Mouse (Mus musculus) liver, adult 2 months (tissue): ENCODE measurements around the gene Gm10718. TPM values are rescaled to one million over a fixed set of nuclear protein-coding genes. Genes with fewer than 3 reads are reported as not detected.
"Not testable (repeated sequence)": the region's sequence is repeated elsewhere in the genome, so short reads cannot be mapped to it uniquely, and the experiment has no call there.

Experiments
- DNase-seq: peaks from one replicate; pipeline ENCODE4 v3.0.0-alpha.2; 2011; ENCODE audit warnings: low read depth, low spot score; ENCODE audit errors: extremely low read depth
- H3K27ac ChIP-seq: fragments of 200-500 bp; replicated peaks from 2 replicates; pipeline ENCODE4 v1.5.1; 2012; ENCODE audit warnings: low read depth, mild to moderate bottlenecking, control low read depth, inconsistent platforms, low read length; ENCODE audit not compliant: insufficient read depth
- H3K27me3 ChIP-seq: fragments of 200-500 bp; 2 replicates; pipeline ENCODE4 v1.6.1; 2012; ENCODE audit warnings: mild to moderate bottlenecking, moderate library complexity, low read length, inconsistent platforms; ENCODE audit not compliant: control insufficient read depth, insufficient read depth
- H3K36me3 ChIP-seq: fragments of 200-500 bp; 2 replicates; pipeline ENCODE4 v1.6.1; 2012; ENCODE audit warnings: low read length, inconsistent platforms; ENCODE audit not compliant: control insufficient read depth, insufficient read depth
- H3K4me1 ChIP-seq: fragments of 200-500 bp; 2 replicates; pipeline ENCODE4 v1.6.1; 2011; ENCODE audit warnings: low read length; ENCODE audit not compliant: control insufficient read depth, insufficient read depth
- H3K4me3 ChIP-seq: fragments of 200-500 bp; 2 replicates; pipeline ENCODE4 v1.5.1; 2011; ENCODE audit warnings: low read depth, mild to moderate bottlenecking, control low read depth, low read length, moderate library complexity; ENCODE audit not compliant: insufficient read depth
- H3K79me2 ChIP-seq: fragments of 200-500 bp; 2 replicates; pipeline ENCODE4 v1.6.1; 2012; ENCODE audit warnings: inconsistent platforms, mild to moderate bottlenecking, low read length, moderate library complexity; ENCODE audit not compliant: control insufficient read depth, insufficient read depth
- H3K9ac ChIP-seq: fragments of 200-500 bp; 2 replicates; pipeline ENCODE4 v1.6.1; 2012; ENCODE audit warnings: low read depth, mild to moderate bottlenecking, control low read depth, inconsistent platforms, low read length
- WGBS: fragments of 180-500 bp; shearing (Covaris S2); methylation state at CpG from one replicate; pipeline ENCODE4 v1.1.7; 2018; 5-methylcytosine and 5-hydroxymethylcytosine counted together
- polyA plus RNA-seq: library from polyadenylated mRNA; depleted of rRNA; stranded (reverse); fragments of >200 nt; gene quantifications from 2 replicates; pipeline ENCODE4 v1.2.3, GENCODE M21; 2012
- total RNA-seq: library from RNA; depleted of rRNA; stranded (reverse); fragments of >200 nt; gene quantifications from 2 replicates; pipeline ENCODE4 v1.2.3, GENCODE M21; 2014

Gene Gm10718
- total and polyA plus RNA-seq, 2 experiments = 0.46 TPM; not detected in 1

- H3K27ac ChIP-seq, H3K36me3 ChIP-seq, H3K4me1 ChIP-seq, H3K9ac ChIP-seq, H3K79me2 ChIP-seq, H3K27me3 ChIP-seq, H3K4me3 ChIP-seq, DNase-seq: not testable (repeated sequence)
- WGBS = no CpG with 5 or more reads among the region's 5 CpGs
These were observed 14.0 kb upstream of the Gm10718 start for GRCm38 (mm10) chr9:3009331-3009730.

- H3K4me1 ChIP-seq, DNase-seq, H3K36me3 ChIP-seq, H3K79me2 ChIP-seq, H3K9ac ChIP-seq, H3K27ac ChIP-seq, H3K4me3 ChIP-seq, H3K27me3 ChIP-seq: not testable (repeated sequence)
- WGBS = 86% methylated on average over 3 of the region's 7 CpGs
These were observed 11.2 kb upstream of the Gm10718 start for GRCm38 (mm10) chr9:3012054-3012621.

DNA sequence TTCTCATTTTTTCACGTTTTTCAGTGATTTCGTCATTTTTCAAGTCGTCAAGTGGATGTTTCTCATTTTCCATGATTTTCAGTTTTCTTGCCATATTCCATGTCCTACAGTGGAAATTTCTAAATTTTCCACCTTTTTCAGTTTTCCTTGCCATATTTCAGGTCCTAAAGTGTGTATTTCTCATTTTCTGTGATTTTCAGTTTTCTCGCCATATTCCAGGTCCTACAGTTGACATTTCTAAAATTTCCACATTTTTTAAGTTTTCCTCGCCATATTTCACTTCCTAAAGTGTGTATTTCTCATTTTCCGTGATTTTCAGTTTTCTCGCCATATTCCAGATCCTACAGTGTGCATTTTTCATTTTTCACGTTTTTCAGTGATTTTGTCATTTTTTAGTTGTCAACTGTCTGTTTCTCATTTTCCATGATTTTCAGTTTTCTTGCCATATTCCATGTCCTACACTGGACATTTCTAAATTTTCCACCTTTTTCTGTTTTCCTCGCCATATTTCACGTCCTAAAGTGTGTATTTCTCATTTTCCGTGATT lies 10.5 kb upstream of the Gm10718 start, which contains the start of gene Gm10721:
Gene Gm10721 (plus strand): TSS at position 408 of the 547 bp plus-strand sequence.
- no CpG with 5 or more reads among the region's 11 CpGs for WGBS
- not testable (repeated sequence) for H3K27me3 ChIP-seq, DNase-seq, H3K4me1 ChIP-seq, H3K27ac ChIP-seq, H3K36me3 ChIP-seq, H3K4me3 ChIP-seq, H3K79me2 ChIP-seq, H3K9ac ChIP-seq

GRCm38 (mm10) chr9:3015354-3015753 lies 8.0 kb upstream of the Gm10718 start, which contains the start of gene Gm10720:
TSS of gene Gm10720 (plus strand) at chr9:3015654.
- H3K4me1 ChIP-seq, H3K79me2 ChIP-seq, DNase-seq, H3K36me3 ChIP-seq, H3K4me3 ChIP-seq, H3K27me3 ChIP-seq, H3K9ac ChIP-seq, H3K27ac ChIP-seq: not testable (repeated sequence)
- WGBS = 66% methylated on average over 5 of the region's 9 CpGs

DNA sequence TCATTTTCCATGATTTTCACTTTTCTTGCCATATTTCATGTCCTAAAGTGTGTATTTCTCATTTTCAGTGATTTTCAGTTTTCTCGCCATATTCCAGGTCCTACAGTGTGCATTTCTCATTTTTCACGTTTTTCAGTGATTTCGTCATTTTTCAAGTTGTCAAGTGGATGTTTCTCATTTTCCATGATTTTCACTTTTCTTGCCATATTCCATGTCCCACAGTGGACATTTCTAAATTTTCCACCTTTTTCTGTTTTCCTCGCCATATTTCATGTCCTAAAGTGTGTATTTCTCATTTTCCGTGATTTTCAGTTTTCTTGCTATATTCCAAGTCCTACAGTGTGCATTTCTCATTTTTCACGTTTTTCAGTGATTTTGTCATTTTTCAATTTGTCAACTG lies 7.5 kb upstream of the Gm10718 start:
- 79% methylated on average over 6 of the region's 6 CpGs for WGBS
- not testable (repeated sequence) for H3K4me3 ChIP-seq, H3K9ac ChIP-seq, H3K36me3 ChIP-seq, H3K79me2 ChIP-seq, H3K27me3 ChIP-seq, H3K4me1 ChIP-seq, DNase-seq, H3K27ac ChIP-seq

- WGBS = 69% methylated on average over 1 of the region's 9 CpGs
These were observed 6.2 kb upstream of the Gm10718 start, which contains the start of gene Gm10719 for GRCm38 (mm10) chr9:3017108-3017507. TSS of gene Gm10719 (plus strand) at chr9:3017408.

GRCm38 (mm10) chr9:3018944-3019343 lies 4.4 kb upstream of the Gm10718 start:
- not testable (repeated sequence) for H3K4me1 ChIP-seq, H3K36me3 ChIP-seq, H3K27ac ChIP-seq, H3K4me3 ChIP-seq, H3K79me2 ChIP-seq, H3K9ac ChIP-seq, H3K27me3 ChIP-seq, DNase-seq
- WGBS = 63% methylated on average over 9 of the region's 9 CpGs

More at GRCm38 (mm10) chr9:3017108-3017507, 6.2 kb upstream of the Gm10718 start, which contains the start of gene Gm10719:
- H3K4me1 ChIP-seq, H3K79me2 ChIP-seq, H3K9ac ChIP-seq, H3K27ac ChIP-seq, H3K4me3 ChIP-seq, DNase-seq, H3K27me3 ChIP-seq, H3K36me3 ChIP-seq: not testable (repeated sequence)

DNA sequence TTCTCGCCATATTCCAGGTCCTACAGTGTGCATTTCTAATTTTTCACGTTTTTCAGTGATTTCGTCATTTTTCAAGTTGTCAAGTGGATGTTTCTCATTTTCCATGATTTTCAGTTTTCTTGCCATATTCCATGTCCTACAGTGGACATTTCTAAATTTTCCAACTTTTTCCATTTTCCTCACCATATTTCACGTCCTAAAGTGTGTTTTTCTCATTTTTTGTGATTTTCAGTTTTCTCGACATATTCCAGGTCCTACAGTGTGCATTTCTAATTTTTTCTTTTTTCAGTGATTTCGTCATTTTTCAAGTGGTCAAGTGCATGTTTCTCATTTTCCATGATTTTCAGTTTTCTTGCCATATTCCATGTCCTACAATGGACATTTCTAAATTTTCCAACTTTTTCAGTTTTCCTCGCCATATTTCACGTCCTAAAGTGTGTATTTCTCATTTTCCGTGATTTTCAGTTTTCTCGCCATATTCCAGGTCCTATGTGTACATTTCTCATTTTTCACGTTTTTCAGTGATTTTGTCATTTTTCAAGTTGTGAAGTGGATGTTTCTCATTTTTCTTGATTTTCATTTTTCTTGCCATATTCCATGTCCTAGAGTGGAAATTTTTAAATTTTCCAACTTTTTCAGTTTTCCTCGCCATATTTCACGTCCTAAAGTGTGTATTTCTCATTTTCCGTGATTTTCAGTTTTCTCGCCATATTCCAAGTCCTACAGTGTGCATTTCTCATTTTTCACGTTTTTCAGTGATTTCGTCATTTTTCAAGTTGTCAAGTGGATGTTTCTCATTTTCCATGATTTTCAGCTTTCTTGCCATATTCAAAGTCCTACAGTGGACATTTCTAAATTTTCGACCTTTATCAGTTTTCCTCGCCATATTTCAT lies 3.3 kb upstream of the Gm10718 start:
- not testable (repeated sequence) for H3K79me2 ChIP-seq, H3K4me3 ChIP-seq, H3K9ac ChIP-seq, H3K36me3 ChIP-seq, DNase-seq, H3K27me3 ChIP-seq, H3K4me1 ChIP-seq, H3K27ac ChIP-seq
- 79% methylated on average over 17 of the region's 19 CpGs for WGBS
